Mouse (Mus musculus): ENCODE results near the gene Wdpcp. TPM values are rescaled to one million over a fixed set of nuclear protein-coding genes. Genes with fewer than 3 reads are reported as not detected.

The Wdpcp gene
- polyA plus RNA-seq, 1 experiment from 2014 or later, result 12.4 TPM

GRCm38 (mm10) chr11:21690730-21691129, 118.7 kb downstream of the Wdpcp start:
- Histone ChIP-seq H3K9ac (no peak overlapping the region), H3K4me2 (no peak overlapping the region), H3K27me3 (no peaks in the 10 kb centered on the region), H3K36me3 (replicated peaks) (no peaks in the 10 kb centered on the region), H3K9me3 (no peaks in the 10 kb centered on the region), H3K4me3 (replicated peaks) (no peak overlapping the region), H3K27ac (no peak overlapping the region), H3K4me1 (peaks cover 3% of the 10 kb centered on the region; the same call in 1 of the 2 replicates)
- ATAC-seq (ENCODE audit: low FRiP score), result no peak
- WGBS, result 68% methylated on average over 2 of the region's 2 CpGs

GRCm38 (mm10) chr11:21694087-21694486, 122.1 kb downstream of the Wdpcp start:
- 0 out of 2 replicates have a peak, but pooled peaks have one; percentile 27 for ATAC-seq (ENCODE audit: low FRiP score)
- no peak overlapping the region for H3K9ac ChIP-seq
- H3K4me2 ChIP-seq, result no peak overlapping the region
- 72% methylated on average over 6 of the region's 6 CpGs for WGBS
- no peaks in the 10 kb centered on the region for H3K27me3 ChIP-seq
- H3K27ac ChIP-seq, result no peak overlapping the region
- no peaks in the 10 kb centered on the region for H3K36me3 ChIP-seq (replicated peaks)
- peaks cover 3% of the 10 kb centered on the region; the same call in 1 of the 2 replicates for H3K4me1 ChIP-seq
- no peak overlapping the region for H3K4me3 ChIP-seq (replicated peaks)
- H3K9me3 ChIP-seq, result no peaks in the 10 kb centered on the region

GRCm38 (mm10) chr11:21697642-21698041, 125.6 kb downstream of the Wdpcp start:
- Histone ChIP-seq H3K4me2 (no peak overlapping the region), H3K9me3 (no peaks in the 10 kb centered on the region), H3K4me3 (replicated peaks) (no peak overlapping the region), H3K9ac (no peak overlapping the region), H3K4me1 (peaks cover 3% of the 10 kb centered on the region; the same call in 1 of the 2 replicates), H3K27me3 (no peaks in the 10 kb centered on the region), H3K27ac (no peak overlapping the region), H3K36me3 (replicated peaks) (no peaks in the 10 kb centered on the region)
- WGBS, result 65% methylated on average over 3 of the region's 3 CpGs
- no peak for ATAC-seq (ENCODE audit: low FRiP score)

- peak; percentile 78; the same call in 1 of the 2 replicates for ATAC-seq (ENCODE audit: low FRiP score)
- Histone ChIP-seq H3K4me3 (replicated peaks) (no peak overlapping the region), H3K9ac (no peak overlapping the region), H3K4me2 (no peak overlapping the region), H3K36me3 (replicated peaks) (no peaks in the 10 kb centered on the region), H3K4me1 (peaks cover 3% of the 10 kb centered on the region; the same call in 1 of the 2 replicates), H3K27me3 (no peaks in the 10 kb centered on the region), H3K9me3 (0 out of 2 replicates have a peak, but pooled peaks cover 3% of the 10 kb centered on the region), H3K27ac (no peak overlapping the region)
Measured at GRCm38 (mm10) chr11:21713508-21713907, 141.5 kb downstream of the Wdpcp start.

GRCm38 (mm10) chr11:21714065-21714464, 142.0 kb downstream of the Wdpcp start:
- WGBS, result 90% methylated on average over 1 of the region's 1 CpGs
- Histone ChIP-seq H3K27ac (no peak overlapping the region), H3K9me3 (0 out of 2 replicates have a peak, but pooled peaks cover 3% of the 10 kb centered on the region), H3K4me1 (peaks cover 3% of the 10 kb centered on the region; the same call in 1 of the 2 replicates), H3K4me2 (no peak overlapping the region), H3K27me3 (no peaks in the 10 kb centered on the region), H3K36me3 (replicated peaks) (no peaks in the 10 kb centered on the region), H3K9ac (no peak overlapping the region), H3K4me3 (replicated peaks) (no peak overlapping the region)
- ATAC-seq (ENCODE audit: low FRiP score), result no peak

GRCm38 (mm10) chr11:21726329-21726728, 154.3 kb downstream of the Wdpcp start:
- H3K36me3 ChIP-seq (replicated peaks), result no peaks in the 10 kb centered on the region
- H3K9me3 ChIP-seq, result no peaks in the 10 kb centered on the region
- no peak overlapping the region for H3K4me3 ChIP-seq (replicated peaks)
- no peaks in the 10 kb centered on the region for H3K27me3 ChIP-seq
- no peak overlapping the region for H3K9ac ChIP-seq
- 84% methylated on average over 1 of the region's 1 CpGs for WGBS
- H3K27ac ChIP-seq, result no peak overlapping the region
- no peak overlapping the region for H3K4me2 ChIP-seq
- no peak for ATAC-seq (ENCODE audit: low FRiP score)
- H3K4me1 ChIP-seq, result 0 out of 2 replicates have a peak, but pooled peaks cover 3% of the 10 kb centered on the region

- no peak overlapping the region for H3K4me2 ChIP-seq
- H3K27ac ChIP-seq, result no peak overlapping the region
- no peaks in the 10 kb centered on the region for H3K27me3 ChIP-seq
- H3K9me3 ChIP-seq, result no peaks in the 10 kb centered on the region
- WGBS, result 88% methylated on average over 5 of the region's 5 CpGs
- ATAC-seq (ENCODE audit: low FRiP score), result no peak
- no peak overlapping the region for H3K4me3 ChIP-seq (replicated peaks)
- no peak overlapping the region for H3K9ac ChIP-seq
- no peaks in the 10 kb centered on the region for H3K4me1 ChIP-seq
- H3K36me3 ChIP-seq (replicated peaks), result no peaks in the 10 kb centered on the region
Measured at GRCm38 (mm10) chr11:21729056-21729455, 157.0 kb downstream of the Wdpcp start.

GRCm38 (mm10) chr11:21729961-21730360, 157.9 kb downstream of the Wdpcp start:
- no peak overlapping the region for H3K4me3 ChIP-seq (replicated peaks)
- ATAC-seq (ENCODE audit: low FRiP score), result no peak
- 92% methylated on average over 6 of the region's 6 CpGs for WGBS

GRCm38 (mm10) chr11:21735272-21735671, 163.2 kb downstream of the Wdpcp start:
- Histone ChIP-seq H3K27me3 (no peaks in the 10 kb centered on the region), H3K4me1 (peaks cover 3% of the 10 kb centered on the region; the same call in 1 of the 2 replicates), H3K36me3 (replicated peaks) (no peaks in the 10 kb centered on the region), H3K9me3 (no peaks in the 10 kb centered on the region), H3K4me3 (replicated peaks) (no peak overlapping the region), H3K9ac (no peak overlapping the region), H3K27ac (no peak overlapping the region), H3K4me2 (no peak overlapping the region)
- WGBS, result 26% methylated on average over 6 of the region's 6 CpGs
- ATAC-seq (ENCODE audit: low FRiP score), result no peak

More at GRCm38 (mm10) chr11:21729961-21730360, 157.9 kb downstream of the Wdpcp start:
- Histone ChIP-seq H3K27me3 (no peaks in the 10 kb centered on the region), H3K36me3 (replicated peaks) (no peaks in the 10 kb centered on the region), H3K4me1 (no peaks in the 10 kb centered on the region; the same call in 1 of the 2 replicates), H3K9me3 (no peaks in the 10 kb centered on the region), H3K9ac (no peak overlapping the region), H3K27ac (no peak overlapping the region), H3K4me2 (no peak overlapping the region)

GRCm38 (mm10) chr11:21749487-21749886, 177.5 kb downstream of the Wdpcp start:
- no peak overlapping the region for H3K4me3 ChIP-seq (replicated peaks)
- no peak for ATAC-seq (ENCODE audit: low FRiP score)
- H3K9ac ChIP-seq, result no peak overlapping the region
- no peak overlapping the region for H3K4me2 ChIP-seq
- 62% methylated on average over 4 of the region's 4 CpGs for WGBS
- H3K36me3 ChIP-seq (replicated peaks), result no peaks in the 10 kb centered on the region
- H3K27ac ChIP-seq, result no peak overlapping the region
- H3K4me1 ChIP-seq, result no peaks in the 10 kb centered on the region
- no peaks in the 10 kb centered on the region for H3K9me3 ChIP-seq
- no peaks in the 10 kb centered on the region for H3K27me3 ChIP-seq

- no peaks in the 10 kb centered on the region for H3K27me3 ChIP-seq
- H3K9me3 ChIP-seq, result no peaks in the 10 kb centered on the region
- H3K4me3 ChIP-seq (replicated peaks), result no peak overlapping the region
- H3K9ac ChIP-seq, result no peak overlapping the region
- H3K4me1 ChIP-seq, result no peaks in the 10 kb centered on the region
- H3K36me3 ChIP-seq (replicated peaks), result no peaks in the 10 kb centered on the region
- no peak overlapping the region for H3K27ac ChIP-seq
- H3K4me2 ChIP-seq, result no peak overlapping the region
- no peak for ATAC-seq (ENCODE audit: low FRiP score)
- WGBS, result 92% methylated on average over 4 of the region's 4 CpGs
Measured at GRCm38 (mm10) chr11:21763201-21763600, 191.2 kb downstream of the Wdpcp start.

GRCm38 (mm10) chr11:21788831-21789230, 216.8 kb downstream of the Wdpcp start:
- Histone ChIP-seq H3K4me2 (no peak overlapping the region), H3K27me3 (no peaks in the 10 kb centered on the region), H3K4me1 (no peaks in the 10 kb centered on the region), H3K4me3 (replicated peaks) (no peak overlapping the region), H3K9ac (no peak overlapping the region), H3K9me3 (no peaks in the 10 kb centered on the region), H3K27ac (no peak overlapping the region), H3K36me3 (replicated peaks) (no peaks in the 10 kb centered on the region)
- no peak for ATAC-seq (ENCODE audit: low FRiP score)
- 98% methylated on average over 3 of the region's 3 CpGs for WGBS

- no peak for ATAC-seq (ENCODE audit: low FRiP score)
- 86% methylated on average over 3 of the region's 3 CpGs for WGBS
- no peak overlapping the region for H3K27ac ChIP-seq
- no peak overlapping the region for H3K4me2 ChIP-seq
- H3K9me3 ChIP-seq, result no peaks in the 10 kb centered on the region
- no peaks in the 10 kb centered on the region for H3K36me3 ChIP-seq (replicated peaks)
- no peaks in the 10 kb centered on the region for H3K27me3 ChIP-seq
- no peak overlapping the region for H3K4me3 ChIP-seq (replicated peaks)
- H3K9ac ChIP-seq, result no peak overlapping the region
- 0 out of 2 replicates have a peak, but pooled peaks cover 5% of the 10 kb centered on the region for H3K4me1 ChIP-seq
Measured at GRCm38 (mm10) chr11:21824941-21825340, 252.9 kb downstream of the Wdpcp start.
